Mouse (Mus musculus): ENCODE measurements at regions not wholly inside any gene's neighbourhood (a gene's known extent, or its start where the extent isn't known, plus 50 kb on each side); places are given as distances from the start of the nearest gene placed in this dataset.

DNA sequence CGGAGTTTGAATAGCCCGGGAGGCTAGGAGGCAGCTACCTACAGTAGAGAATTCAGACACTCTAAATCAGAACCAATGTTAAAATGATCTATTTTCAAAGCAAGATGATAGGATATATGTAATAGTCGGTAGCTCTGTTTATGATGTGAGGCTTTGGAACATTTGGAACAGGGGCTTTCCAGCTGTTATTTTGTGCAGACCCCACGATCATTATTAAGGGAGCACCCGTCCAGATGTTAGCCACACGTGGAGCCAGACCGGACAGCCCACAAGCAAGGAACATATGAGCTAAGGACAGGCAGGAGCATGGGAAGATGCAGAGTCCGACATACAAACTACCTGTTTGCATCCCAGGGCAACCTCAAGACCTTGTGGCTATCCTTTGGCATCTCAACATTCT is 74.3 kb upstream of the Cpm start:
- DNase-seq, result no peak

GRCm38 (mm10) chr10:117554533-117554932 is 74.8 kb upstream of the Cpm start:
- no peak for DNase-seq

DNA sequence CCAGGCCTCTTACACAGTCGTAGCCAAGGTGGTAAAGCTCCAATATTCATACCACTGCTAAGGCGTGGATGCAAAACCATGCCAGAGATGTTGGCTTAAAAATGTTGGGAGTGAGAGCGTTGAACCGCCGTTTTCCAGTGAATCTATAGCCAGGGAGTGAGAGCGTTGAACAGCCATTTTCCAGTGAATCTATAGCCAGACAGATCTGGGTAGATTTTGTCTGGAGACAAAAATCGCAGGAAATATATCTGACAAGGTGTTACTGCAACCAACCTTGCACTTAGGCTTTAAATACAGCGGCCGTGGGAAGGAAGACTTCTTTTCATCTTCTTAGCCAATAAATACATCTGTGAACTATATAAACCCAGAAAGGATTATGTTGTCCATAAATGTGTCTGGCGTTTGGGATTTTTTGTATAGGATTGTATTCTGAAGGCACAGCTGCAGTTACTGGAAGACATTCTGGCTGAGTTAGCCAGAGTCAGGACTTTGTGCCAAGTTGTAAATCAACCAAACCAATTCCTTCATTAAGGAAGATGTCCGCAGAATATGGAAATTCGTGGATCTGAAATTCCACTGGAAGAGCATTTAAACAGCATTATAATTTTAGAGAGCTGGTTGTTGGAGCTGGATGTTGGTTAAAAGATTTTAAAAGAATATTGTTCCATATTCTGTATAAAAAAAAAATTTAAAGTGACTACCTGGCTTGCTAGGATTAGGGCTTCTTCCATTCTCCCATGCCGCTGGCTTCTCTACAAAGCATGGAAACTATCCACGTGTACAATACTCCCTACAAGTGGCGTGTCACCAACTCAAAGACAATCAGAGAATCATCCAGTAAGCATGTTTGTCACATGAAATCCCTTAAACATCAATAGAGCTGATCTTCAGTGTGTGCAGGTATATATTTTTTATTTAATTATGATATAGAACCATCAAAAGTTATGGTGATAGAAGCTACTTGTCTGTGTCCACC is 75.8 kb upstream of the Cpm start:
- no peak for DNase-seq

- DNase-seq, result no peak
These were observed 77.1 kb upstream of the Cpm start for GRCm38 (mm10) chr10:117552049-117552652.

- no peak for DNase-seq
These were observed 77.9 kb upstream of the Cpm start for GRCm38 (mm10) chr10:117551234-117552048.

DNA sequence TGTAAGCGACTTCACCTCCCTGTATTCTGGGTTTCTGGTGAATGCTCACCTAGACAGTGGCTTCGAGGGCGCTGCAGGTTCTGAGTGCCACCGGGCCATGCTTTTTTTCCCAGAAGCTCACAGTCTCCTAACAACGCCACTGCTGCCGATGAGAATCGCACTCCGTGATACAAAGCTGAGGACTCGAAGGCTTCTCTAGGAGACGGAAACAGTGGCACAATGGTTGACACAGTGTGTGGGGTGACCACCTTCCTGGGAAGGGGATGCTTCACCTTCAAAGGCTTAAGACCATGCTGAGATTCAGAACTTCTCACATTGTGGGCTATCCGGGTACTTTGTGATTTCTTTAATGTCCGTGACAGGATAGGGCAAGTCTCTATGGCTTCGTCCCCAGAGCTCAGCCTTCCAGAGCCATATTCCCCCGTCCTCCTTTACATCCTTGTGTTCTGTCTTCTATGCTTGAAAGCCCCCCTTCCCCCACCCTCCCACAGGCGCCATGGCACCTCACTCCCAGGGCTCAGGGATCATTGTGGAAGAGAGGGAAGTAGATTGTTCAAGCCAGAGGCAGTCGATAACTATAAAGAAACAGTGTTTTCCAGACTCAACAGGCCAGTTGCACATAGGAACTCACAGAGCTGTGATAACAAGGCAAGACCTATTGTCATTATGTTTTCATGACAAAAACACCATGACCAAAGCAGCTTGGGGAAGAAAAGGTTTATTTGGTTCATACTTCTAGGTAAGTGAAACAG is 79.3 kb upstream of the Cpm start:
- no peak for DNase-seq

GRCm38 (mm10) chr10:117549506-117549830 is 79.8 kb upstream of the Cpm start:
- DNase-seq, result no peak

GRCm38 (mm10) chr10:117548775-117549505 is 80.4 kb upstream of the Cpm start:
- no peak for DNase-seq

GRCm38 (mm10) chr10:117548262-117548661 is 81.0 kb upstream of the Cpm start:
- no peak for DNase-seq

DNA sequence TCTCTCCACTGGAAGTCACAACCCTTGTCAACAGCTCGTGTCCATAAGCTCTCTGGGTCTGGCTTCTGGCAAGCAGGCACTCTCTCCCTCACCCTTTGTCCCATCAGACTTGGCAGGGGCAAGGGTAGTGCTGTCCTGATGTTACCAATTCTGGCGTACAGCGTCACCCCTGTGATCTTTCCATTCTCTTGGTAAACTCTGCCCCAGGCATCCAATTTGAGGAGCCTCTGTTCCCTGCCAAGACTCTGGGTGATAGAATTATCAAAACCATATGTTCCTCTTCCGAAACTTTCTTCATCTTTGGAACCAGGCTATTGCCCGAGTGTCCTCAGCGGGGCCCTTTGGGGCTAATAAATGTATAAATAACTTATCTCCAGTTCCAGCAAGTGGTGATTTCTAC is 82.0 kb upstream of the Cpm start:
- no peak for DNase-seq

- no peak for DNase-seq
These were observed 83.3 kb upstream of the Cpm start for GRCm38 (mm10) chr10:117545842-117546631.

- no peak for DNase-seq
These were observed 84.4 kb upstream of the Cpm start for GRCm38 (mm10) chr10:117544680-117545546.

- no peak for DNase-seq
These were observed 85.2 kb upstream of the Cpm start for GRCm38 (mm10) chr10:117543995-117544679.

DNA sequence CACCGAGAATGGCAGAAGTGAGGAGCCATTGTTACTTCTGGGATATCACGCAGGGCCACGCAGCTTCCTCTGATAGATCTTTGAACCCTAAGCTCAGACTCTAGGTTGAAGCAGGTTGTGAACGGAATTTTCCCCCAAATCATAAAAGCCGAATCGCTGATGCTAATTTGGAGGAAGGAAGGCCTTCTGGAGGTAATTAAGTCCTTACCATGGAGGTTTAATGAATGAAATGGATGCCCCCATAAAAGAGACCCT is 85.7 kb upstream of the Cpm start:
- no peak for DNase-seq

GRCm38 (mm10) chr10:117542886-117543695 is 86.2 kb upstream of the Cpm start:
- DNase-seq, result no peak

GRCm38 (mm10) chr10:117542351-117542750 is 86.9 kb upstream of the Cpm start:
- DNase-seq, result no peak

DNA sequence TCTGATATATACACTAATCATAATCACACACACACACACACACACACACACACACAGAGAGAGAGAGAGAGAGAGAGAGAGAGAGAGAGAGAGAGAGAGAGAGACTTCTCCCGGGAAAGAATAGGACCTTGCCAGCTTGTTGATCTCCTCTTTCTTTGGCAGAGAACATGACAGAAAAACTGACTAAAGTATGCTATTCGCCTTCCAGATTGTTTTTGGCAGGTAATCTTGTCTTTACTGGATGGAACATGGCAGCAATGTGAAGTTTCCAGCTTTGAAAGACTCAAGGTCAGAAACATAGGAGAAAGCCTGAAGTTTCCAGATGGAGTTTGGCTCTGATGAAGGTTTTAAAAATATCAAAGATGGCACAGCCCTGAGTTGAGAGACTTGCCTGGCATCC is 87.8 kb upstream of the Cpm start:
- no peak for DNase-seq

GRCm38 (mm10) chr10:117540747-117541398 is 88.4 kb upstream of the Cpm start:
- DNase-seq, result no peak
